Mouse (Mus musculus): ENCODE results near the gene Ung. TPM values are rescaled to one million over a fixed set of nuclear protein-coding genes. Genes with fewer than 3 reads are reported as not detected.

The Ung gene
- total RNA-seq, 2 experiments from 2014 or later, result 10.8 to 25.2 TPM

DNA sequence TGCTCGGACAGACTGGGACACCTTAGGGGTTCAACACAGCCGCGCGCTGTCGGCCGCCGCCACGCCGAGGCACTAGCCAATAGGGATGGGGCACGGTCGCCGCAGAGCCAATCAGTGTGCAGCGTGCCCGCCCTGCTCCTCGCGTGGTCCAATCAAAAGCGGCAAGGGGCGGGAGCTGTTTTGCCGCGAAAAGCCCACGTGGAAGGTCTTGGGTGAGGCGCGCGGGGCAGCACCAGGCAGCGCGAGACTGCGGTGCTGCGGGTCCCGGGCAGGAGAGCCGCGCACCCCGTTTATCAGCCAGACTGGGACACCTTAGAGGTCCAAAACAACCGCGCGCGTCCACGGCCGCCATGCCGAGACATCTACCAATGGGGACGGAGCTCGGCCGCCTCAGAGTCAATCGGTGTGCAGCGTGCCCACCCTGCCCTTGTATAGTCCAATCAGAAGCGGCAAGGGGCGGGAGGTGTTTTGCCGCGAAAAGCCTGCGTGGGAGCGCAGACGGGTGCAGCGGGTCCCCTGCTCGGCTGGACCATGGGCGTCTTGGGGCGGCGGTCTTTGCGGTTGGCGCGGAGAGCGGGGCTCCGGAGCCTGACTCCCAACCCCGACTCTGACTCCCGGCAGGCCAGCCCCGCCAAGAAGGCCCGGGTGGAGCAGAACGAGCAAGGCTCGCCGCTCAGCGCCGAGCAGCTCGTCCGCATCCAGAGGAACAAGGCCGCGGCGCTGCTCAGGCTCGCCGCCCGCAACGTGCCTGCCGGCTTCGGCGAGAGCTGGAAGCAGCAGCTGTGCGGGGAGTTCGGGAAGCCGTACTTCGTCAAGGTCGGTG lies 723 bp downstream of the Ung start:
- peak; percentile 69 for ATAC-seq (replicated peaks; ENCODE audit: poor library complexity)

DNA sequence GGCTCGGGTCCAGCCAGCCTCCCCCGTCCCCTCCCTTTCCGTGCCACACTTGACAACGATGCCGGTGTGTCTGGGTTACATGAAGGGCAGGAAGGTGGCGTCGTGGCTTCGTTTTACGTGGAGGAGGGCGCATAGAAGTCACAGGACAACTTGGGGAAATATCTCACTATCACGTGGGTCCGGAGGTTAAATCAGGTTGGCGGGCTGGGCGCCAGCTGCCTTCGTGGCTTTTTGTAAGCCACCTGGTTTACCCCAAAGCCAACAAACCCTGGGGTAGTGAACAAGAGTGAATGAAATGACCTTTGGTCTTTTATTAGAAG lies 1.3 kb downstream of the Ung start:
- ATAC-seq (replicated peaks; ENCODE audit: poor library complexity), result no peak

DNA sequence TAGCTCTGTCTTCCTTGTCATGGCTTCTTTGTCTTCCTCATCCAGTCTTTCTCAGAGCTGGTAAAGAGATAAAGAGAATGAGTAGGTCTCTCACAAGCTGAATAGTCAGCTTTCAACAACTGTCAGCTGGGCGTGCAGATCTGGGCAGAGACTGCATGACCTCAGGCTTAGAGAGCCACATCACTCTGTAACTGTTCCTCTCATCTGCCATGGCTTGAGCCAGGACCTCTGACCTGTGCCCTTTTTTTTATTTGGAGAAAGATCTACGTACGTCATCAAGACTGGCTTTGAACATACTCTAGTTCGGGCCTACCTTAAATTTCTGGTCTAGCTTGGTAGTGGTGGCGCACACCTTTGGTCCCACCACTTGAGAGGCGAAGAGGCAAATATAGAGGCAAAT lies 2.7 kb downstream of the Ung start:
- ATAC-seq (replicated peaks; ENCODE audit: poor library complexity), result no peak

DNA sequence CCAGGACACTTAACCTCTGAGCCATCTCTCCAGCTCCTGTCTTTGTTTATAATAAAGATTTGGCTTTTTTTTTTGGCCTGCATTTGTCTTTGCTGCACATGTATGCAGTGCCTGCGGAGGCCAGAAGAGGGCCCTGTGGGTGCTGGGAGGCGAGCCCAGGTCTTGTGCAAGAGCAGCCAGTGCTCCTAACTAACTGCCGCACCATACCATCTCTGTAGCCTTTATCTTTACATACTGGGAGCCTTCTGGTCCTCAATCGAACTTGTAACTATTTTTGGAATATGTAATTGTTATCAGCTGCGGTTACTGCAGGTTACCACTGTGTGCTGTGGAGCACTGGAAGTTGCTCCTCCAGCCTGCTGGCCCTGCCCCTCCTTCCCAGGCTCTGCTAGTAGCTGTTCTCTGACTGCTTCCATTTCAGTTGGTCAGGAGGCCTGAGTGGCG lies 3.9 kb downstream of the Ung start:
- peak; percentile 81 for ATAC-seq (replicated peaks; ENCODE audit: poor library complexity)

DNA sequence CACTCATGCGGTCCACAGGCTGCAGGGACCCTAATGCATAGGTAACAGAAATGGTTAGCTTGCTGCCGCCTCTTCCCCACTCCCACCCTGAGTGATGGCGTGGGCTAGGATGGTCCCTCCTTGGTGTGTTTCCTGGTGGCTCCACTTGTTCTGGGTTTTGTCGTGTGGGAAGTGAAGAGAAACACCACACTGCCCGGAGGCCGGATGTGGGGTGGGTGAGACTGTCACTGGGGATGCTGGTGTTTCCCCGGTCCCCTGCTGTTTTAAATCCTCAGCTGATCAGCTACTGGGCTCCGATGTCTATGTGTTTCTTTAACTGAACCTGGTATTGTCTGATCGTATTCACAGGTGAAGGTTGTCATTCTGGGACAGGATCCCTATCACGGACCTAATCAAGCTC lies 5.3 kb downstream of the Ung start:
- no peak for ATAC-seq (replicated peaks; ENCODE audit: poor library complexity)

DNA sequence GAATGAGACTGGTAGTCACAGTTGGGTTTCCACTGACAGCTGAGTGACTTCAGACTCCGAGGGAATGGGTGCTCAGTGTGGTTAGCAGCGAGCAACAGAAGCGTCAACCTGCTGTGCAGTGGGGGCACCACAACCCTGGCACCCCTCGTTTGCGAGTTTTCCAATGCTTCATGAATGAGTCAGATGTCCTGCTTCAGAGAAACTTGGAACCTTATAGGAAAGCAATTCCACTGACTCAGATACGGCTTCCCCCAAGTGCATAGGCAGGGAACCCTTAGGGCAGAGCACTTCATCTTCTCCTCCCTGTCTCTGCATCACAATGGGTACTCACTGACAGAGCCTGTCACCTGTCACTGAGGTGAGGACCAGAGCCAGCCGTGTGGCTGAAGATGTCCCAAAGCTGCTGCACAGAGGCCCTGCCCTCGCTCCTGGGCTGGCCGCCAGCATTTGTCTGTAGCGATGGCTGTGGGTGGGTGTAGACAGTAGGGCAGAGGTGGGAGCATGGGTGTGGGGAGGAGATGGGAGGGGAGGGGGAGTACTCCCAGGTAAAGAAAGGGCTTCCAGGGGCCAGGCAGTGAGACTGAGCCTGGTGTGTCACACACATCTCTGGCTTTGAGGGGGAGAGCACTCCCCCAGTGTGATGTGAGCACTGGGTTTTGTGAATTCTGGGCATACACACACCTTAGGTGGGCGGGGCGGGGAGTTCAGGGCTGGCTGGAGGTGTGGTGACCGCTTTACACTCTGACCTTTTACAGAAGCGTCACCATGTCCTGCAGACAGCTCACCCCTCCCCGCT lies 7.5 kb downstream of the Ung start:
- ATAC-seq (replicated peaks; ENCODE audit: poor library complexity), result no peak

DNA sequence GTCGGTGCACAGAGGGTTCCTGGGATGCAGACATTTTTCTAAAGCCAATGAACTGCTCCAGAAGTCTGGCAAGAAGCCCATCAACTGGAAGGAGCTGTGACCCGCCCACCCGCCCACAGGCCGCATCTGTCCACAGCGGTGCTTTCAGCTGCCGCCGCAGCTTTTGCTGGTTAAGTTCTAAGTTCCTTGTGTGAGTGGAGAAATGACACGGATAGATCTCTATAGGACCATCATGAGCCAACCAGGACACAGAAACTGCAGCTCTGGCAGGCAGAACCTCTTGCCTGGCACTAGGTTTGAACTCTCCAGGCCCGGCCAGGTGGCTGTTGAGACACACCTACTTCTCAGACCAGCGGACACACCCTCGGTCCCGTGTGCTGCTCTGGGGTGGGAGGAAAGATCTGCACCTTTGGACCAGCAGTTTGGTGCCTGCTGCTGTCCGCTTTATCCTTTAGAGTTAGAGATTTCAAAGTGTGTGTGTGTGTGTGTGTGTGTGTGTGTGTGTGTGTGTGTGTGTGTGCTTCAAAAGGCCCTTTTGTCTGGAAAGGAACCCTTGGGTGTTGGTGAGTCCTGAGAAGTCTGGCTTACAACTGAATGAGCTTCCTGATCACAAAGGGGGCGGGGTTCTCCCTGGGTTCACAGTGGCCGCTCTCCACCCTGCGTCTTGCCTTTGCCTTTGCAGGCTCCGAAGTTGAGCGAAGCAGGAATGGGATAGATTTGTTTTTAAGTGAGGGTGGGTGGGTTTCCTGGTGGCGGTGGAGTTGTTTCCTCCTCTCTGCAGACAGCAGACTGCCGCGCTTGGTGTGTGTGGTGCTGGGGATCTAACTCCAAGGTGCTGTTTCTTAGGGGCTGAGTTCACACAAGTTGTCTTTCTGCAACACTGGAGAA lies 8.3 kb downstream of the Ung start:
- ATAC-seq (replicated peaks; ENCODE audit: poor library complexity), result no peak

DNA sequence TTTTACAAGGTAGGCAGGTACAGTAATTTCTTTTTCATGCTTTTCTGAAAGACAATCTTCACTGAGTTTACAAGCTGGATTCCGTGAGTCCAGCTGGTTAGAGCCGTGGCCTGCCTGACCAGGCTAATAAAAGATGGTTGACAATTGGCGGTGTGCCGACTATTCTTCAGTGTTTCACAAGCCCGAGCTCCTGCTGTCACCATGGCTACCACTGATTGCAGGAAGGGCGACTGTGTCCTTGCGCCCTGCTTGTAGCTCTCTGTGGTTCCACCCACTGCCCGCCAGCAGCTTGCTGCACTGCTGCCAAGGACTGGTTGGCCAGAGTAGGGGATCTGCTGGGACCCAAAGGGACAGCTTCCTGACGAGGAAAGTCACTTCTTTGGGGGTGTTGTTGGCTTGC lies 9.0 kb downstream of the Ung start:
- ATAC-seq (replicated peaks; ENCODE audit: poor library complexity), result peak; percentile 36

DNA sequence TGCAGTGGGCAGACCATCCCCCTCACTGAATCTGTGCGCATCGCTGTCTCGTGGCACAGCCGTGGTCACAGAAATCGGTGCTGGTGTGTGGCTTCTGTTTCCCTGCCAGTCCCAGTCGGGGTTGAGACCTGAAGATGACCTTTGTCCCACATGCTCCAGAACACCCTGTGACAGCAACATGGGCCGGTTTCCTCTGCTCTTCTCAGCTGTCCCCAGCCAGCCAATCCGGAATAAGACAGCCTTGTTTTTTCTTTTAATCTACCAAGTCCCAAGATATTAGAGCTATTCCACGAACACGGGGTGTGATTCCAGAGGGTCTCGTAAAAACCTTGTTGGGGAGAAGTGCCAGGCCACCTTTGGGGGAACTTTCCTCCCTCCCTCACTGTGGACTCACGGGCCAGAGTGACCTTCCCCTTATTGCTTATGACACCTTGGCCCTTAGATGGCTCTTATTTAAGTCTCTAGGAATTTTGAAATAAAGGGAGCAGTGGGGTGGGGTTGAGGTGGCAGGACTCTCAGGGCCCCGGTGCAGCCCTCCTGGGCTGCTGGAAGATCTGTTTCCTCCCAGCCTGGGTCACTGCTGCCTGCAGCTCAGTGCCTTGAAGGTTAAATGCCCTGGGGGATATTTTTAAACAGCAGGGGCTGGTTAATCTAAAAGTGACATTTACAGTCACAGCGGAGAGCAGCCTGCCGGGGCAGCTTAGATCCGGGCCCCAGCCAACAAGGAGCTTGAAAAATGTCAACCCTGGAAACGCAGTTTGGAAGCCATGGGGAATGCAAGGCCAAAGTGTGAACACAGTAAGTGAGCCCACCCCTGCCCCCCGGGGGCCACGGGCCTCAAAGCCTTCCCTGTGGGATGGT lies 16.1 kb downstream of the Ung start, which contains the start of gene Acacb:
Gene Acacb (plus strand): TSS at position 508 of the 861 bp plus-strand sequence.
- no peak for ATAC-seq (replicated peaks; ENCODE audit: poor library complexity)

DNA sequence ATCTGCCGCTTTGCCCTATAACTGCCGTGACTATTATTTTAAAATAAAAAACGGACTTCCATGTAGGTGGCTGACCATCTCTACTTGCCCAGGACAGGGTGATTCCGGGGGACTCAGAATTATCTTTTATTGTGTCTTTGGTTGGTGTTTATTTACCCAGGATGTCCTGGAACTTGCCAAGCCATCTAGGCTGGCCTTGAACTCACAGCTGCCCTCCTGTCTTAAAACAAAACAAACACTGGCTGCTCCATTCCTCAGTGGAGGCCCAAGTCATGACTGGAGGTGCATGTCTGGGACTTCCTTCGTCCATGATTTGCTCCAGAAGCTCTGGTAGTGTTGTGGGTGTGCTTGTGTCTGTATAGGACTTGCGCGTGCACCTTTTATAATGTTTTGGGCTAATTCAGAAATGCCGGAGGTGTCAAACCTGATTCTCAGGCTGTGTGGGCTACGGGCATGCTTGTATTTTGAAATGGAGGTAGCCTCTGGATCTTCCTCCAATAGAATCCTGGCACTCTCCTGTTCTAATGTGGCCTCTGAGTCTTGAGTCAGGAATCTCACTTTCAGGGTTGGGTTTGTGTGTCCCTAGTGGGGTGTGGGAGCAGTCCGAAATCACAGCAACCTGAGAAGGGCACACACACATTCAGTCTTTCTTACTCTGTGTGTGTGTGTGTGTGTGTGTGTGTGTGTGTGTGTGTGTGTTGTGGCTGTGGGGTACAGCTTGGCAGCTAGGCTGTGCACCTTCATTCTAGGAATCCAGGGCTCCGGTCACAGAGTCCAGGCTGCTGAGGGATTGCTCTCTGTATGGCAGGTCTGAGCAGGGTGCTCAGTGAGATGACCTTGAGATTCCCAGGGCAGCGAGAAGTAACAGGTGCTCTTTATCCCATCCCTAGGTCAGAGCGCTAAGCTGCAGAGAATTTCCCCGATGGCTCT lies 17.1 kb downstream of the Ung start:
- ATAC-seq (replicated peaks; ENCODE audit: poor library complexity), result no peak

DNA sequence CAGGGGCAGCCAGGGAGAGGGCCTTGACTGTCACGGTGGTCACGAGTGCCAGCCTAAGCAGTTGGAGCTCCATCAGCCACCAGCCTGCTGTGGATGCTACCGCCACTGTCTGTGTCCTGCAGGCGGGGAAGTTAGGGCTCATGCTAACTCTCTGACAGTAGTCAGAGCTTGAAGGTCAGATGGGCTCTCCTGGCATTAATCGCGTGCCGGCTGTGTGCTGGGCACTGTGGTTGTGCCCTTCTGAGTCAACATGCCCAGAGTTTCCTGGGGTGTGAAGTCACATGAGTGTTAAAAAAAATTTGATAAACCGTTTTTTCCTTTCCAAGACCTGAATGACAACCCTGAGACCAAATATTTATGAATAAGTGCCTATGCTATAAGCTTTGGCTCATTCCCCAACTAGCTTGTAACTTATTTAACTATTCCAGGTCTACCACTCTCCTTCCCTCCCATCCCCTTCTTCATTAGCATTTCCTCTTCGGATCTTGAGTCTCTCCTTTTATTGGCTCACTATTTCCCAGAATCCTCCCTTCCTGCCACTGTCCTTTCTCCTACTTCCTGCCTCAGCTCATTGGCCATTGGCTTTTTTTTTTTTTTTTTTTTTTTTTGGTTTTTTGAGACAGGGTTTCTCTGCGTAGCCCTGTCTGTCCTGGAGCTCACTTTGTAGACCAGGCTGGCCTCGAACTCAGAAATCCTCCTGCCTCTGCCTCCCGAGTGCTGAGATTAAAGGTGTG lies 22.3 kb downstream of the Ung start:
- ATAC-seq (replicated peaks; ENCODE audit: poor library complexity), result no peak

DNA sequence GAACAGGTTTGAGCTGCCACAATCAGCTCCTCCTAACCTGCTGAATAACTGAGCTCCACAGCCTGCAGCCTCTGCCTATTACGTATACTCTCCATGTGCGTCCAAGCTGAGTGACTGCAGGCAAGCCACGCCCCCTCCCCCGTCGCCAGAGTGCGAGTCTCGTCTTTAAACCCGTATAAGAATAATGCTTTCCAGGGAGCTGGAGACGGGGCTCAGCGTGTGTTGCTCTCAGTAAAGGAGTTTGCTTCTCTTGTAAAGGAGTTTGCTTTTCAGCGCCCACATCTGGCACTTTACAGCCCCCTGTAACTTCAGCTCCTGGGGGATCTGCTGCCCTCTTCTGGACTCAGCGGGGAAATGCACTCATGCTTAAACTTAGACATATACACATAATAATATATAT lies 23.3 kb downstream of the Ung start:
- peak; percentile 52; the same call in 1 of the 2 replicates for ATAC-seq (replicated peaks; ENCODE audit: poor library complexity)

DNA sequence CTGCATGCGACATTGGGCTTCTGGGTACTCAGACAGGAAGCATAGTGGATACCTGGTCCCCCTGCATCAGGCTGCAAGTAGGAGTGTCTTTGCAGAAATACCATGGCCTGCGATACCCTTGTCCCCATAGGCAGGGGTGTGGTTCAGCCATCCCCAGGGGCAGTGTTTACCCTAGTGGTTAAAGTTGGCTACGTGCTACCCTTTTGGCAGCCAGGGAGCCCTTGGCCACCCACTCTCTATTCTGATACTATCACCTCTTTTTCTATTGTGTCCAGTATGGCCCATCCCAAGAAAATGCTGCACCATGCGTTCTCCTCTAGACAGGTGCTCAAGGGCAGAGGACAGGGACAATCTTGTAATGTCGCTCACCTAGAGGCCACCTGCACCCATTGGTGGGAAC lies 24.6 kb downstream of the Ung start:
- no peak for ATAC-seq (replicated peaks; ENCODE audit: poor library complexity)

DNA sequence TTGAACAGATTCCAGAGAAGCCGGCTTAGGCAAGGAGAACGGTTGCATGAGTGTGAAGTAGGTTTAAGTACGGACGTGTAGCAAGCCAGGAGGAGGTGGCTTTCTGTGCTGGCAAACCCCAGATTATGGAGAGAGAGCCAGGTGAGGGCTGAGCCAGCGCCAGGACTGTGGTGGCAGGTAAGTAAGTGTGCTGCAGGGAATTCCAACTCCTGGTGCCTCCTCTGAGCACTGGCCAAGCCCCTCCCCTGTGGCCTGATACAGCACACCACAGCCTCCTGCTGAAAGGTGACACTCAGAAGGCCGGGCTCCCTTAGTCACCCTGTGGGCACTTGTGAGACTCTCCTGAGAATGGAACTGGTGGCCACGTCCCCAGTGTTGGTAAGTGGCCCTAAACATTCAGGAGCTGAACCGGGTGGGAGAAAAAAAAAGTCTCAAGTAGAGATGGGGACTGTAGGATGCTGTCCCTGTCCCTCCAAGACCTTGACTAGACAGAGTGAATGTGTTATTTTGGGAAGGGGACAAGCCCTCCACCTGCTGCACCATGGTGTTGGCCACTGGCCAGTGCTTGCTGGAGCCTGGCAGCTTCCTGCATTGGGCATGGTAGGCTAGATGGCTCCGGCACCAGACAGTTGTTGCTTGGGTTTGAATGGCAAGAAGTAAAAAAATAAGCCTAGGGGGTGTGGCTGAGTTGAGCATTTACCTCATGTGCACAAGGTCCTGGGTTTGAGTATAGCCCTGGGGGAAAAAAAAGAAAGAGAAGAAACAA lies 25.2 kb downstream of the Ung start:
- ATAC-seq (replicated peaks; ENCODE audit: poor library complexity), result no peak

DNA sequence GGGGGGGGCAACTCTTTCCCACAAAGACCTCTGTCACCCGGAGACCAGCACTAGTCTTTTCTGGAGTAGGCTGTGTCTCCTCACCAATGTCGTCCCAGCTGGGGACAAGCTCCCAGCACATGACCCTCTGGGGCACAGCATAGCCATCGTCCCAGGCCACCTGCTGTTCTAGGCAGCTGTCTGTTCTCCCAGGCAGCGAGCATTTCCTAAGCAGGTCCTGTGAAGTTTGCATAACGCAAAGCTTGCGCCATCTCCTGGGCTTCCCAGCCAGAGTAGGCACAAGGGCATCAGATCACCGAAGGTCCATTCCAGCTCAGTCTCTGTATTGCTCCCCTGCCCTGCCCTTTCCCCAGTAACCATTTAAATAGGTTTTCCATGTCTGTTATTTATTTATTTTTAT lies 27.1 kb downstream of the Ung start:
- no peak for ATAC-seq (replicated peaks; ENCODE audit: poor library complexity)

DNA sequence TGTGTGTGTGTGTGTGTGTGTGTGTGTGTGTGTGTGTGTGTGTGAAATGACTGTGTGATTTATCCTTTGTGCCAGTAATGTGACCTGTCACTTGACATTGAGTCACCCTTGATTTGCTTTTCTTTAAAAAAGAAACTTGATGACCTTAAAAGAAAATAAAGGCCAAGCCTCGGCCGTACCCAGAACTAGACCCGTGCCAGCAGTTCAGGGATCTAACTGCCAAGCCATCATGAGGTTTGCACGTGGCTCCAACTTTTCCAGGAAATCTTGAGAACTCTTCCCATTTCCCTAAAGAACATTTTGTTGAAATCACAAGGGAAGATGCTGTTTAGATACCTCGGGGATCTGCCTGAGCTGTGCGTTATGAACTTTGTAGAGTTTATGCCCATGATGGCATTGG lies 31.2 kb downstream of the Ung start:
- ATAC-seq (replicated peaks; ENCODE audit: poor library complexity), result no peak

DNA sequence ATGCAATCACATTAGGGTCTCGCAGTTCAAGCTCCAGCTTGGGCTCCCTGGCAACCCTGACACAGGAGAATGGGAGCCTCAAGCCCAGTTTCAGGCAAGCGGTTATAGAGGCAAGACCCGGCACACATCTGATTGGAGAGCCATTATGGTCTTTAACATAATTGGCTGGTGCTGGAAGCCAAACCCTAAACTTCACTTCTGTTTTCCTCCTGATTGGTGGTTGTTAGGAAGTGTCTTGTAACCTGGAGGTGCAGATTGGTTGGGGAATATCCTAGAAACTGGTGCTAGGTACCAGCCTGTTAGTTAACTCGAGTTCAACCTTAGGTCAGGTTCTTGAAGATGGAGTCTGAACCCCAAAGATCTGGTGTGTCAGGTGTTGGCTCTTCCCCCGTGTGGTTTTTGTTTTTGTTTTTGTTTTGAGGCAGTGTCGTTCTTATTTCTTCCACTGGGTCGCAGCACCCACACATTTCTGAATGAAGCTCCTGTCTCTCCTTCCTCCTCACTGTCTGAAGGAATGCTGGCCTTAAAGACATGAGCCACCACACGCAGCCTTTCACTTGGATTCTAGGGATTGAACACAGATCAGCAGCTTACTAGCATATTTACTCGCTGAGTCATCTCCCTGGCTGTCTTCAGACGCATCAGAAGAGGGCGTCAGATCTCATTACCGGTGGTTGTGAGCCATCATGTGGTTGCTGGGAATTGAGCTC lies 32.1 kb downstream of the Ung start:
- 0 out of 2 replicates have a peak, but pooled peaks have one; percentile 9 for ATAC-seq (replicated peaks; ENCODE audit: poor library complexity)
